Mouse (Mus musculus): ENCODE measurements around the gene Dgkb. TPM values are rescaled to one million over a fixed set of nuclear protein-coding genes. Genes with fewer than 3 reads are reported as not detected.
A peak's percentile ranks its signal among the peaks of the same experiment; 100 is the strongest.

Dgkb gene
- polyA plus RNA-seq, 1 experiment from 2014 or later = 0.64 TPM

- Histone ChIP-seq H3K4me3 (ENCODE audit: low read depth, low read length) (no peak overlapping the region), H3K4me2 (replicated peaks; ENCODE audit: low read depth) (no peak overlapping the region), H3K9me3 (ENCODE audit: control insufficient read depth, low read length) (no peaks in the 10 kb centered on the region), H3K4me1 (replicated peaks; ENCODE audit: control insufficient read depth, insufficient read depth) (no peaks in the 10 kb centered on the region), H3K9ac (ENCODE audit: low read length) (no peak overlapping the region), H3K27me3 (ENCODE audit: control insufficient read depth, insufficient read depth, low read length) (no peaks in the 10 kb centered on the region), H3K27ac (replicated peaks) (no peak overlapping the region), H3K36me3 (ENCODE audit: control insufficient read depth, insufficient read depth, low read length) (no peaks in the 10 kb centered on the region)
- DNase-seq (ENCODE audit: low spot score) = no peak
- TF ChIP-seq CTCF (IDR thresholded peaks at IDR 0.05; ENCODE audit: low read depth) (no peak), EP300 (optimal IDR thresholded peaks at IDR 0.05) (no peak)
- no peak for ATAC-seq (ENCODE audit: low FRiP score, low TSS enrichment)
- 54% methylated on average over 8 of the region's 8 CpGs for WGBS
Measured at GRCm38 (mm10) chr12:37821052-37821810, 3.7 kb downstream of the Dgkb start.

- WGBS = under 1% methylated on average over 26 of the region's 26 CpGs
- DNase-seq (ENCODE audit: low spot score) (peak; percentile 15), ATAC-seq (ENCODE audit: low FRiP score, low TSS enrichment) (no peak)
- H3K4me2 ChIP-seq (replicated peaks; ENCODE audit: low read depth) = peak overlapping the region; percentile 65
- TF ChIP-seq EP300 (optimal IDR thresholded peaks at IDR 0.05) = no peak
- TF ChIP-seq CTCF (IDR thresholded peaks at IDR 0.05; ENCODE audit: low read depth) = no peak
- no peaks in the 10 kb centered on the region for H3K4me1 ChIP-seq (replicated peaks; ENCODE audit: control insufficient read depth, insufficient read depth)
- H3K9me3 ChIP-seq (ENCODE audit: control insufficient read depth, low read length) = no peaks in the 10 kb centered on the region
- H3K27ac ChIP-seq (replicated peaks) = no peak overlapping the region
- peak overlapping the region; percentile 39 for H3K4me3 ChIP-seq (ENCODE audit: low read depth, low read length)
- peak overlapping the region; percentile 45; the same call in 1 of the 2 replicates for H3K9ac ChIP-seq (ENCODE audit: low read length)
- H3K36me3 ChIP-seq (ENCODE audit: control insufficient read depth, insufficient read depth, low read length) = no peaks in the 10 kb centered on the region
- no peaks in the 10 kb centered on the region for H3K27me3 ChIP-seq (ENCODE audit: control insufficient read depth, insufficient read depth, low read length)
Measured at GRCm38 (mm10) chr12:37880042-37881017, 62.8 kb downstream of the Dgkb start.

GRCm38 (mm10) chr12:37881376-37881775, 63.9 kb downstream of the Dgkb start:
- DNase-seq (ENCODE audit: low spot score) (no peak), ATAC-seq (ENCODE audit: low FRiP score, low TSS enrichment) (no peak)
- no peaks in the 10 kb centered on the region for H3K4me1 ChIP-seq (replicated peaks; ENCODE audit: control insufficient read depth, insufficient read depth)
- no peaks in the 10 kb centered on the region for H3K27me3 ChIP-seq (ENCODE audit: control insufficient read depth, insufficient read depth, low read length)
- H3K27ac ChIP-seq (replicated peaks) = no peak overlapping the region
- H3K9me3 ChIP-seq (ENCODE audit: control insufficient read depth, low read length) = no peaks in the 10 kb centered on the region
- peak overlapping the region; percentile 39; the same call in 1 of the 2 replicates for H3K4me3 ChIP-seq (ENCODE audit: low read depth, low read length)
- peak overlapping the region; percentile 65; the same call in 1 of the 2 replicates for H3K4me2 ChIP-seq (replicated peaks; ENCODE audit: low read depth)
- TF ChIP-seq EP300 (optimal IDR thresholded peaks at IDR 0.05) (no peak), CTCF (IDR thresholded peaks at IDR 0.05; ENCODE audit: low read depth) (no peak)
- 14% methylated on average over 10 of the region's 10 CpGs for WGBS
- H3K9ac ChIP-seq (ENCODE audit: low read length) = no peak overlapping the region
- no peaks in the 10 kb centered on the region for H3K36me3 ChIP-seq (ENCODE audit: control insufficient read depth, insufficient read depth, low read length)

GRCm38 (mm10) chr12:37882796-37883195, 65.3 kb downstream of the Dgkb start:
- no peak overlapping the region for H3K4me3 ChIP-seq (ENCODE audit: low read depth, low read length)

DNA sequence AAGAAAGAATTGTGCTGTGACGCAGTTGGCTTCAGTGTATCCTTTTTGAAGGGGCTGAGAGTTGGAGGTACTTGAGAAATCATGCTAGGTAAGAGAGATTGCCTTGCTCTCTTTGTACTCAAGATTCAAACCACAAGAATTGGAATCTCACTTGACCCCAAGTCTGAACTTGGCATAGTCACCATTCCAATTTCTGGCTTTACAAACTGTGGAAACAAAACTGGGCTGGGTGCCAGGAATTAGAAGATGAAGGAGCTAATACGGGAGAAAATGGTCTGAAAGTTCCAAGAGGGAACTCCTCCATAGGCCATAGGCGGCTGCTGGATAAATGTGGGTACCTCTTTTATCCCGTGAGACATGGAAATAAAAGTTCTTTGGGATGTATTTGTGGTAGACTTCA, 66.3 kb downstream of the Dgkb start:
- no peak overlapping the region for H3K27ac ChIP-seq (replicated peaks)
- H3K4me1 ChIP-seq (replicated peaks; ENCODE audit: control insufficient read depth, insufficient read depth) = no peaks in the 10 kb centered on the region
- no peak overlapping the region for H3K4me2 ChIP-seq (replicated peaks; ENCODE audit: low read depth)
- no peak for ATAC-seq (ENCODE audit: low FRiP score, low TSS enrichment)
- H3K9me3 ChIP-seq (ENCODE audit: control insufficient read depth, low read length) = no peaks in the 10 kb centered on the region
- no peaks in the 10 kb centered on the region for H3K36me3 ChIP-seq (ENCODE audit: control insufficient read depth, insufficient read depth, low read length)
- 65% methylated on average over 4 of the region's 4 CpGs for WGBS
- H3K4me3 ChIP-seq (ENCODE audit: low read depth, low read length) = no peak overlapping the region
- H3K27me3 ChIP-seq (ENCODE audit: control insufficient read depth, insufficient read depth, low read length) = no peaks in the 10 kb centered on the region
- no peak for DNase-seq (ENCODE audit: low spot score)
- H3K9ac ChIP-seq (ENCODE audit: low read length) = no peak overlapping the region
- TF ChIP-seq EP300 (optimal IDR thresholded peaks at IDR 0.05) = no peak
- TF ChIP-seq CTCF (IDR thresholded peaks at IDR 0.05; ENCODE audit: low read depth) = no peak

More at GRCm38 (mm10) chr12:37882796-37883195, 65.3 kb downstream of the Dgkb start:
- ATAC-seq (ENCODE audit: low FRiP score, low TSS enrichment) (no peak), DNase-seq (ENCODE audit: low spot score) (no peak)
- H3K9ac ChIP-seq (ENCODE audit: low read length) = no peak overlapping the region
- no peaks in the 10 kb centered on the region for H3K4me1 ChIP-seq (replicated peaks; ENCODE audit: control insufficient read depth, insufficient read depth)
- H3K36me3 ChIP-seq (ENCODE audit: control insufficient read depth, insufficient read depth, low read length) = no peaks in the 10 kb centered on the region
- no peak for TF ChIP-seq EP300 (optimal IDR thresholded peaks at IDR 0.05)
- TF ChIP-seq CTCF (IDR thresholded peaks at IDR 0.05; ENCODE audit: low read depth) = no peak
- H3K27me3 ChIP-seq (ENCODE audit: control insufficient read depth, insufficient read depth, low read length) = no peaks in the 10 kb centered on the region
- H3K27ac ChIP-seq (replicated peaks) = no peak overlapping the region
- H3K9me3 ChIP-seq (ENCODE audit: control insufficient read depth, low read length) = no peaks in the 10 kb centered on the region
- no peak overlapping the region for H3K4me2 ChIP-seq (replicated peaks; ENCODE audit: low read depth)
- 59% methylated on average over 1 of the region's 1 CpGs for WGBS

Data from stomach, postnatal 0 days (tissue).